Mouse (Mus musculus) testis, adult 2 months (tissue): Measurements from ENCODE around the gene Poc1b.
"Not testable (repeated sequence)": the region's sequence is repeated elsewhere in the genome, so short reads cannot be mapped to it uniquely, and the experiment has no call there.

Source experiments
- CTCF ChIP-seq: fragments of 200-500 bp; IDR thresholded peaks from 2 replicates; pipeline ENCODE4 v1.5.1; 2012; ENCODE audit warnings: low read depth, mild to moderate bottlenecking, inconsistent platforms, low read length, moderate library complexity; ENCODE audit not compliant: control insufficient read depth, insufficient read depth, insufficient replicate concordance
- POLR2A ChIP-seq: fragments of 200-500 bp; IDR thresholded peaks from 2 replicates; pipeline ENCODE4 v1.6.1; 2012; ENCODE audit warnings: low read depth, mild to moderate bottlenecking, inconsistent platforms, low read length, moderate library complexity; ENCODE audit not compliant: control insufficient read depth

DNA sequence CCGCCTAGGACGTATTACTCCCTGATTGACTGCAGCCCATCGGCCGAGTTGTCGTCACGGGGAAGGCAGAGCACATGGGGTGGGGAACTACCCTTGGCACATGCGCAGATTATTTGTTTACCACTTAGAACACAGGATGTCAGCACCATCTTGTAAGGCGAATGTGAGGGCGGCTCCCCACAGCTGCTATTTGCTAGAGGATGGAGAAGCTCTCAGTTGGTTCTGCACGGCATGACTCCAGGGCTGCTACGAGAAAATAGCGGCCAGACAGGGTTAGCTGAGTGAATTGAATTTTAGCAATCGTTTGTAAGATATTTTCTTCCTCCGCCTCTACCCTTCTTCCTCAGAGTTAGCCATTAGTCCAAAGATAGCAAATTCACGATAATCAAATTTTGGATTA is 109.7 kb downstream of the Poc1b start:
- TF ChIP-seq POLR2A, CTCF: not testable (repeated sequence)
